Mouse (Mus musculus): ENCODE measurements at regions not wholly inside any gene's neighbourhood (a gene's known extent, or its start where the extent isn't known, plus 50 kb on each side); places are given as distances from the start of the nearest gene placed in this dataset.

DNA sequence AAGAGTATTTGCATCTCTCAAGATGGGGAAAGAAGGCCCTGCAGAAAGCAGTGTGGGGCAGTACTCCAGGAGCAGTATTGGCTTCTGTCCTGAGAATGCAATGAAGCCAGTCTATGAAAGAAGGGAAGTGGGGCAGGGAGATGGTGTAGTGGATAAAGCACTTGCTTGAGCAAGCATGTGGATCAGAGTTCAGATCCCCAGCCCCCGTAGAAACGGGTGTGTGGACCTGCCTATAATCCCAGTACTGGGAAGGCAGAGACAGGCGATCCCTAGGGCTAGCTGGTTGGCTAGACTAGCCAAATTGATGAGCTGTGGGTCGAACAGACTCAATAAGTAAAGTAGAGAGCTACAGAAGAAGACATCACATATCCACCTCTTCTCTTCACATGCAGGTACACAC is 211.6 kb downstream of the Mex3b start:
- no peak for ATAC-seq (ENCODE audit: insufficient number of reproducible peaks, insufficient read depth, low FRiP score, low read depth)
- no peaks in the 10 kb centered on the region for H3K36me3 ChIP-seq (ENCODE audit: control insufficient read depth, insufficient read depth, low read length)
- no peak overlapping the region for H3K4me3 ChIP-seq (ENCODE audit: control insufficient read depth in 1 of 2, insufficient read depth in 1 of 2, low read depth in 1 of 2, low read length in 2 of 2)
- peaks cover 4% of the 10 kb centered on the region in 2 experiments; a peak in 2 of 4 replicates for H3K4me1 ChIP-seq (ENCODE audit: control insufficient read depth in 2 of 2, insufficient read depth in 2 of 2, low read length in 2 of 2)
- H3K27me3 ChIP-seq (ENCODE audit: control insufficient read depth, insufficient read depth, low read length) = no peaks in the 10 kb centered on the region
- H3K4me2 ChIP-seq (ENCODE audit: low read length) = no peak overlapping the region
- H3K9me3 ChIP-seq (ENCODE audit: control insufficient read depth, low read length) = no peaks in the 10 kb centered on the region
- WGBS = 78% methylated on average over 4 of the region's 4 CpGs
- H3K9ac ChIP-seq (ENCODE audit: low read length) = no peak overlapping the region
- no peak overlapping the region for H3K27ac ChIP-seq (replicated peaks in 1 of 2; ENCODE audit: control insufficient read depth in 1 of 2, insufficient read depth in 1 of 2, low read depth in 2 of 2, low read length in 2 of 2)

DNA sequence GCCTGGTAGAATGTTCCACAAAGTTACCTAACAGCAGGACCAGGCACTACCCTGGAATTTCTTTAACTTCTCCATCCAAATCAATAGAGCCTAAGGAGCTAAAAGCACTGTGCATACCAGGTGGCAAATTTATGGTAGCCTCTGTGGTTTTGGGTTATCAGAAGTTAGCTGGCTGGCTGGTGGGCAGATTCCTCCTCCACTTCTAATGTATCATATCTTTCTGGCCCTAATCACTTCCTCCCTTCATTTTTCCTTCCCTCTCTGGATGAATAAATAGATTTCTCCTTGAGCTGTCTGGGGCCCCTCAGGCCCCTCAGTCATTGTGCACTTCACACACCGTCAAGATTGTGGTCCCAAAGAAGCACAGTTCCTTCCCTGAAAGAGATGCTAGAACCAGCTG is 212.7 kb downstream of the Mex3b start:
- Histone ChIP-seq H3K27me3 (ENCODE audit: control insufficient read depth, insufficient read depth, low read length) (no peaks in the 10 kb centered on the region), H3K4me3 (ENCODE audit: control insufficient read depth in 1 of 2, insufficient read depth in 1 of 2, low read depth in 1 of 2, low read length in 2 of 2) (no peak overlapping the region), H3K4me2 (ENCODE audit: low read length) (no peak overlapping the region), H3K9me3 (ENCODE audit: control insufficient read depth, low read length) (no peaks in the 10 kb centered on the region), H3K4me1 (ENCODE audit: control insufficient read depth in 2 of 2, insufficient read depth in 2 of 2, low read length in 2 of 2) (peaks cover 4% of the 10 kb centered on the region in 2 experiments; a peak in 2 of 4 replicates), H3K9ac (ENCODE audit: low read length) (no peak overlapping the region), H3K27ac (replicated peaks in 1 of 2; ENCODE audit: control insufficient read depth in 1 of 2, insufficient read depth in 1 of 2, low read depth in 2 of 2, low read length in 2 of 2) (no peak overlapping the region), H3K36me3 (ENCODE audit: control insufficient read depth, insufficient read depth, low read length) (no peaks in the 10 kb centered on the region)
- WGBS = 54% methylated on average over 1 of the region's 1 CpGs
- ATAC-seq (ENCODE audit: insufficient number of reproducible peaks, insufficient read depth, low FRiP score, low read depth) = no peak

DNA sequence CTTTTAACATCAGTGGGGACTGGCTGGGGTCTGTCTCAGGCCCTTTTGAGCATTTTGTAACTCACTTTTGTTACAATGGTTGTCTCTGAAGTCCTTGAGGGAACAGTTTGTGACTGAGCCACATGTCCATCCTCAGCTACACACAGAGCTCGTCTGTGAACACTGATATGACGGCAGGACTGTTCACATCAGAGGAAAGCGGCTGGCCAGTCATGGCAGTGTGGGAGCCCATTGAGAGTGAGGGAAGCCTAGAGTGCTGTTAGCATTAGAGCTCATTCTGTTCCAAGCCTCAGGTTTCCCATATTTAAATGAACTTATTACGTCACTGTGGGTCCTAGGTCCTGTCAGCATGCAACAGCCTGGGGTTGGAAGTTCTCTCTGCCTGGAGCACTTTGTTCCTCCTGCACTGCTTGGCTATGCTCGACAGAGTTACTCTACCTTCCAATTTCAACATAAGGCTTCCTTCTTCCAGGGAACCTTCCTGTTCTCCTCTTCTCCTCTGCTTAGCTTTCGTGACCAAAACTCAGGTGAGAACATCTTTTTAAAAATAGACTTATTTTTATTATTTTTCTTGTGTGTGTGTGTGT is 217.5 kb downstream of the Mex3b start:
- no peak overlapping the region for H3K9ac ChIP-seq (ENCODE audit: low read length)
- no peak overlapping the region for H3K4me2 ChIP-seq (ENCODE audit: low read length)
- no peak overlapping the region for H3K4me3 ChIP-seq (ENCODE audit: control insufficient read depth in 1 of 2, insufficient read depth in 1 of 2, low read depth in 1 of 2, low read length in 2 of 2)
- no peaks in the 10 kb centered on the region for H3K27me3 ChIP-seq (ENCODE audit: control insufficient read depth, insufficient read depth, low read length)
- ATAC-seq (ENCODE audit: insufficient number of reproducible peaks, insufficient read depth, low FRiP score, low read depth) = no peak
- WGBS = 56% methylated on average over 6 of the region's 6 CpGs
- H3K9me3 ChIP-seq (ENCODE audit: control insufficient read depth, low read length) = no peaks in the 10 kb centered on the region
- H3K4me1 ChIP-seq (ENCODE audit: control insufficient read depth in 2 of 2, insufficient read depth in 2 of 2, low read length in 2 of 2) = peaks cover 6 to 7% of the 10 kb centered on the region in 2 experiments; a peak in 3 of 4 replicates
- H3K27ac ChIP-seq (replicated peaks in 1 of 2; ENCODE audit: control insufficient read depth in 1 of 2, insufficient read depth in 1 of 2, low read depth in 2 of 2, low read length in 2 of 2) = no peak overlapping the region
- no peaks in the 10 kb centered on the region for H3K36me3 ChIP-seq (ENCODE audit: control insufficient read depth, insufficient read depth, low read length)

DNA sequence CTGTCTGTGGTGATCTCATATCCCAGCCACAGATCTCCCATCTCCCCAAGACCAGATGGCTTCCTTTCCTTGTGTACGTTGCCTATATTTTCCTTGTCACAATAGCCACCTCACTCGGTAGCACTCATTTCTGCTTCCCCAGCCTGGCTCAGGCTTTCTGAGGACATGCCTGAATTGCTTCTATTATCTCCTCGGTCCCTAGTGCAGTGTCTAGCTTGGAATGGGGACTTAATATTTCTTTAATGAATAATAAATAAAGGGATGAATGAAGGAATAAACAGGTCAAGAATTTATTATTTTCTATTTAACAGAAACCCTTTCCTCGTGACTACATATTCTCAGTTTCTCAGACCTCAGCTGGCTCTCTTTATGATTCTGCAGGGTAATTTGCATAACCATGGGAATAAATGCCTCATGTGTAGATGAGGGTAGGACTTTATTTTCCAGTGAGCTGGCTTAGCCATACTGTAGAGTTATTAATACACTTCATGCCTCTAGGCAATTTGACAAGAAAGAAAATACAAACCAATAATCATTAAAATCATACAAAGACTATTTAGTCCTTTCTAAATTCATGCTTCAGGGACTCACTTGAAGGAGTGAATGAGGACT is 218.5 kb downstream of the Mex3b start:
- Histone ChIP-seq H3K27me3 (ENCODE audit: control insufficient read depth, insufficient read depth, low read length) (no peaks in the 10 kb centered on the region), H3K27ac (replicated peaks in 1 of 2; ENCODE audit: control insufficient read depth in 1 of 2, insufficient read depth in 1 of 2, low read depth in 2 of 2, low read length in 2 of 2) (no peak overlapping the region), H3K4me3 (ENCODE audit: control insufficient read depth in 1 of 2, insufficient read depth in 1 of 2, low read depth in 1 of 2, low read length in 2 of 2) (no peak overlapping the region), H3K4me2 (ENCODE audit: low read length) (no peak overlapping the region), H3K9ac (ENCODE audit: low read length) (no peak overlapping the region), H3K9me3 (ENCODE audit: control insufficient read depth, low read length) (no peaks in the 10 kb centered on the region), H3K36me3 (ENCODE audit: control insufficient read depth, insufficient read depth, low read length) (no peaks in the 10 kb centered on the region), H3K4me1 (ENCODE audit: control insufficient read depth in 2 of 2, insufficient read depth in 2 of 2, low read length in 2 of 2) (peaks cover 8 to 9% of the 10 kb centered on the region in 2 experiments; a peak in 3 of 4 replicates)
- 67% methylated on average over 4 of the region's 4 CpGs for WGBS
- ATAC-seq (ENCODE audit: insufficient number of reproducible peaks, insufficient read depth, low FRiP score, low read depth) = no peak

DNA sequence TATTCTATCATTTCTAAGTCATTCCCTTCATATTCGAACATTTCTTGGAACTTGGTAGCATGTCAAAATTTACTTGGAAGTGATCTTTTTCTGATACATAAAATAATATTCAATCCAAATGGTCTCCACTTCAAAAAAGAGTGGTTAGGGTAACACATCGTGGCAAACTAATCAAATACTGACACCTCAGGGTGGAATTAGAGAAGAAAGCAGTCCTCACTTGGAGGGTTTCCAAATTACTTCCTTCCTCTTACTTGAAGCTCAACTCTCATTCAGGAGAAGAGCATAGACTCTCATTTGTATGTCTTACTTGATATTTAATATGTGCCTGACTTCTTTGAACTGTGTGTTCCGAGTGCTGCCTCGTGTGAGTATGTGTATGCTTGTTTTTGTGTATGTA is 220.3 kb downstream of the Mex3b start:
- H3K9ac ChIP-seq (ENCODE audit: low read length) = no peak overlapping the region
- H3K4me3 ChIP-seq (ENCODE audit: control insufficient read depth in 1 of 2, insufficient read depth in 1 of 2, low read depth in 1 of 2, low read length in 2 of 2) = no peak overlapping the region
- H3K4me2 ChIP-seq (ENCODE audit: low read length) = no peak overlapping the region
- WGBS = 72% methylated on average over 4 of the region's 4 CpGs
- peaks cover 8 to 9% of the 10 kb centered on the region in 2 experiments; a peak in 3 of 4 replicates for H3K4me1 ChIP-seq (ENCODE audit: control insufficient read depth in 2 of 2, insufficient read depth in 2 of 2, low read length in 2 of 2)
- no peaks in the 10 kb centered on the region for H3K27me3 ChIP-seq (ENCODE audit: control insufficient read depth, insufficient read depth, low read length)
- H3K9me3 ChIP-seq (ENCODE audit: control insufficient read depth, low read length) = no peaks in the 10 kb centered on the region
- ATAC-seq (ENCODE audit: insufficient number of reproducible peaks, insufficient read depth, low FRiP score, low read depth) = no peak
- no peak overlapping the region for H3K27ac ChIP-seq (replicated peaks in 1 of 2; ENCODE audit: control insufficient read depth in 1 of 2, insufficient read depth in 1 of 2, low read depth in 2 of 2, low read length in 2 of 2)
- no peaks in the 10 kb centered on the region for H3K36me3 ChIP-seq (ENCODE audit: control insufficient read depth, insufficient read depth, low read length)

DNA sequence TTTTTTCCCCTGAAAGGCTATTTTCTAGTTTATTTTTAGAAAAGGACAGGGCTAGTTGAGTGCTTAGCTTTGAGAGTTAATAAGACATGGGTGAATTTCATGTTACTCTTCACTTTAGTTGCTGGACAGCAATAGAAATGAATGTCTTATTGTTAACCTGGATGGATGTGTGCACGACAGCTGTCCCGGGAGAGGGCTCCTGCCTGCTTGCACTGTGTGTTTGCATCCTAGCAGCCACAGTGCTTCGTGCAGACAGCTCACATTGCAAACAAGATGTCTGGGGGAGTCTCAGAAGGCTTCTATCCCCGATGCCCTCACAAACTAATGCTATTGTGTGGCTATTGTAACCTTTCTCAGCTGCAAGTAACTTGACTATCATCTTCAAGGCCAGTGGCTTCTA is 221.0 kb downstream of the Mex3b start:
- WGBS = 55% methylated on average over 4 of the region's 4 CpGs
- no peak overlapping the region for H3K9ac ChIP-seq (ENCODE audit: low read length)
- no peak overlapping the region for H3K4me2 ChIP-seq (ENCODE audit: low read length)
- H3K4me3 ChIP-seq (ENCODE audit: control insufficient read depth in 1 of 2, insufficient read depth in 1 of 2, low read depth in 1 of 2, low read length in 2 of 2) = no peak overlapping the region
- no peak for ATAC-seq (ENCODE audit: insufficient number of reproducible peaks, insufficient read depth, low FRiP score, low read depth)
- H3K27ac ChIP-seq (replicated peaks in 1 of 2; ENCODE audit: control insufficient read depth in 1 of 2, insufficient read depth in 1 of 2, low read depth in 2 of 2, low read length in 2 of 2) = no peak overlapping the region
- no peaks in the 10 kb centered on the region for H3K36me3 ChIP-seq (ENCODE audit: control insufficient read depth, insufficient read depth, low read length)
- H3K27me3 ChIP-seq (ENCODE audit: control insufficient read depth, insufficient read depth, low read length) = no peaks in the 10 kb centered on the region
- H3K4me1 ChIP-seq (ENCODE audit: control insufficient read depth in 2 of 2, insufficient read depth in 2 of 2, low read length in 2 of 2) = peaks cover 8 to 9% of the 10 kb centered on the region in 2 experiments; a peak in 3 of 4 replicates
- no peaks in the 10 kb centered on the region for H3K9me3 ChIP-seq (ENCODE audit: control insufficient read depth, low read length)

DNA sequence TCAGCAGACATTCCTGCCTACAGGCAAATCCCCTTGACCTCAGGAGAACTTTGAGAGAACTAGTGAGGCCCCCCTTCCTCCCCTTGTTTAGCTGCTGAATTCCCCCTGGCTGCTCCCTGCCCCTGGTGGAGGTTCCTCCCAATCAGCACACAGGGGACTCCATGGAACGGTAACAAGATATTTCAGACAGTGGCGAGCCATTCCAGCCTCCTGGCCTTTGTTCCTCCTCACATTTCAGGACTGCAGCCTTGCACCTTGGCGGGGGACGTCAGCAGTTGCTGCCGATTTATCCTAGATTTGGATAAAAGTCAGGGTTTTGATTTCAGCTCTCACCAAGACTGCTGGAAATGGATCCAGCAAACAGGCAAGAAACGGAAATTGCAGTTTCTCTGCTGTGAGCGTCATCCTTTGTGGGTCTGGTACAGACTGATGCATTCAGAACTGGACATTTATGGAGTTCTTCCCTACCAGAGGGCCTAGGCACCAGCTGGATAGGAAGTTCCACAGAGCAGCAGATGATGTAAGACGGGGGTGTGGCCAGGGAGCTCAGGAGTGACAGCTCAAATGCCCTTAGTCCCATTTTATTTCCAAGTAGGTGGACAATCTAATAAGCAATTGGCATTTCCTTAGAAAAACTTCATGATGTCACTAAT is 222.3 kb downstream of the Mex3b start:
- Histone ChIP-seq H3K9me3 (ENCODE audit: control insufficient read depth, low read length) (no peaks in the 10 kb centered on the region), H3K27me3 (ENCODE audit: control insufficient read depth, insufficient read depth, low read length) (no peaks in the 10 kb centered on the region), H3K27ac (replicated peaks in 1 of 2; ENCODE audit: control insufficient read depth in 1 of 2, insufficient read depth in 1 of 2, low read depth in 2 of 2, low read length in 2 of 2) (no peak overlapping the region), H3K4me2 (ENCODE audit: low read length) (peak overlapping the region; percentile 47), H3K4me1 (ENCODE audit: control insufficient read depth in 2 of 2, insufficient read depth in 2 of 2, low read length in 2 of 2) (peaks cover 9 to 12% of the 10 kb centered on the region in 2 experiments; a peak in 3 of 4 replicates), H3K36me3 (ENCODE audit: control insufficient read depth, insufficient read depth, low read length) (no peaks in the 10 kb centered on the region), H3K9ac (ENCODE audit: low read length) (no peak overlapping the region), H3K4me3 (ENCODE audit: control insufficient read depth in 1 of 2, insufficient read depth in 1 of 2, low read depth in 1 of 2, low read length in 2 of 2) (no peak overlapping the region)
- 42% methylated on average over 8 of the region's 8 CpGs for WGBS
- no peak for ATAC-seq (ENCODE audit: insufficient number of reproducible peaks, insufficient read depth, low FRiP score, low read depth)
